Mouse (Mus musculus): ENCODE data around the gene Bckdhb. TPM values are rescaled to one million over a fixed set of nuclear protein-coding genes. Genes with fewer than 3 reads are reported as not detected.
"Not testable (repeated sequence)": the region's sequence is repeated elsewhere in the genome, so short reads cannot be mapped to it uniquely, and the experiment has no call there.

The Bckdhb gene
- total and polyA plus RNA-seq, 3 experiments, result 13.2 to 27.6 (median 24.2) TPM

- TF ChIP-seq TAL1 (conservative IDR thresholded peaks at IDR 0.05; ENCODE audit: low read depth, low read length) (no peak), CTCF (IDR thresholded peaks at IDR 0.05; ENCODE audit: low read depth, low read length) (no peak), POLR2AphosphoS5 (IDR thresholded peaks at IDR 0.05; ENCODE audit: insufficient replicate concordance, low read depth, low read length) (no peak), GATA2 (IDR thresholded peaks at IDR 0.05; ENCODE audit: borderline replicate concordance, low read depth, low read length) (no peak), GATA1 (IDR thresholded peaks at IDR 0.05; ENCODE audit: borderline replicate concordance, low read length) (no peak)
- peaks cover 5% of the 10 kb centered on the region for H3K36me3 ChIP-seq (replicated peaks)
- no peak for DNase-seq (ENCODE audit: low spot score)
- no peaks in the 10 kb centered on the region for H3K9me3 ChIP-seq (replicated peaks)
- H3K27me3 ChIP-seq (ENCODE audit: insufficient read depth, low read length), result peaks cover 14% of the 10 kb centered on the region; the same call in 1 of the 2 replicates
- peaks cover 8% of the 10 kb centered on the region for H3K4me1 ChIP-seq (ENCODE audit: insufficient read depth, low read depth, low read length)
- ATAC-seq (ENCODE audit: extremely low read depth, insufficient number of reproducible peaks, low FRiP score, poor library complexity, severe bottlenecking), result no peak
- H3K4me3 ChIP-seq (ENCODE audit: low read depth, low read length), result peak overlapping the region; percentile 87; the same call in 1 of the 2 replicates
Observed at GRCm38 (mm10) chr9:83924356-83924755, 589 bp upstream of the Bckdhb start.

GRCm38 (mm10) chr9:83925688-83926041 lies 720 bp downstream of the Bckdhb start:
- H3K4me3 ChIP-seq (ENCODE audit: low read depth, low read length), result peak overlapping the region; percentile 87; the same call in 1 of the 2 replicates
- H3K4me1 ChIP-seq (ENCODE audit: insufficient read depth, low read depth, low read length), result peaks cover 8% of the 10 kb centered on the region
- H3K9me3 ChIP-seq (replicated peaks), result no peaks in the 10 kb centered on the region
- peaks cover 5% of the 10 kb centered on the region for H3K36me3 ChIP-seq (replicated peaks)
- ATAC-seq (ENCODE audit: extremely low read depth, insufficient number of reproducible peaks, low FRiP score, poor library complexity, severe bottlenecking) (no peak), DNase-seq (ENCODE audit: low spot score) (no peak)
- H3K27me3 ChIP-seq (ENCODE audit: insufficient read depth, low read length), result peaks cover 8% of the 10 kb centered on the region; the same call in 1 of the 2 replicates
- TF ChIP-seq GATA2 (IDR thresholded peaks at IDR 0.05; ENCODE audit: borderline replicate concordance, low read depth, low read length), result no peak
- no peak for TF ChIP-seq GATA1 (IDR thresholded peaks at IDR 0.05; ENCODE audit: borderline replicate concordance, low read length)
- no peak for TF ChIP-seq CTCF (IDR thresholded peaks at IDR 0.05; ENCODE audit: low read depth, low read length)
- no peak for TF ChIP-seq TAL1 (conservative IDR thresholded peaks at IDR 0.05; ENCODE audit: low read depth, low read length)
- TF ChIP-seq POLR2AphosphoS5 (IDR thresholded peaks at IDR 0.05; ENCODE audit: insufficient replicate concordance, low read depth, low read length), result no peak

- ATAC-seq (ENCODE audit: extremely low read depth, insufficient number of reproducible peaks, low FRiP score, poor library complexity, severe bottlenecking) (no peak), DNase-seq (ENCODE audit: low spot score) (no peak)
- H3K4me3 ChIP-seq (ENCODE audit: low read depth, low read length), result no peak overlapping the region
- H3K36me3 ChIP-seq (replicated peaks), result peaks cover 5% of the 10 kb centered on the region
- peaks cover 5% of the 10 kb centered on the region; the same call in 1 of the 2 replicates for H3K27me3 ChIP-seq (ENCODE audit: insufficient read depth, low read length)
- no peak for TF ChIP-seq GATA1 (IDR thresholded peaks at IDR 0.05; ENCODE audit: borderline replicate concordance, low read length)
- TF ChIP-seq CTCF (IDR thresholded peaks at IDR 0.05; ENCODE audit: low read depth, low read length), result no peak
- peaks cover 8% of the 10 kb centered on the region for H3K4me1 ChIP-seq (ENCODE audit: insufficient read depth, low read depth, low read length)
- H3K9me3 ChIP-seq (replicated peaks), result no peaks in the 10 kb centered on the region
Observed at GRCm38 (mm10) chr9:83926302-83926701, 1.4 kb downstream of the Bckdhb start.

DNA sequence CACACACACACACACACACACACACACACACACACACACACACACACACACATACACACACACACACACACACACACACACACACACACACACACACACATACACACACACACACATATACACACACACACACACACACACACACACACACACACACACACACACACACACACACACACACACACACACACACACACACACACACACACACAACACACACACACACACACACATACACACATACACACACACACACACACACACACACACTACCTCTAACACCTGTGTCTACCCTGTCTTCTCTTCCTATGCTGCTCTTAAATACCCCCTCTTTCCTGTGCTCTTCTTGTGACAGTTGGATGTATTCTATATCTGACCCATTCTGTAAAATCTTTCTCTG lies 14.6 kb downstream of the Bckdhb start:
- H3K4me3 ChIP-seq (ENCODE audit: low read depth, low read length); ATAC-seq (ENCODE audit: extremely low read depth, insufficient number of reproducible peaks, low FRiP score, poor library complexity, severe bottlenecking); H3K9me3 ChIP-seq (replicated peaks); H3K36me3 ChIP-seq (replicated peaks); DNase-seq (ENCODE audit: low spot score); H3K4me1 ChIP-seq (ENCODE audit: insufficient read depth, low read depth, low read length); H3K27me3 ChIP-seq (ENCODE audit: insufficient read depth, low read length): not testable (repeated sequence)

DNA sequence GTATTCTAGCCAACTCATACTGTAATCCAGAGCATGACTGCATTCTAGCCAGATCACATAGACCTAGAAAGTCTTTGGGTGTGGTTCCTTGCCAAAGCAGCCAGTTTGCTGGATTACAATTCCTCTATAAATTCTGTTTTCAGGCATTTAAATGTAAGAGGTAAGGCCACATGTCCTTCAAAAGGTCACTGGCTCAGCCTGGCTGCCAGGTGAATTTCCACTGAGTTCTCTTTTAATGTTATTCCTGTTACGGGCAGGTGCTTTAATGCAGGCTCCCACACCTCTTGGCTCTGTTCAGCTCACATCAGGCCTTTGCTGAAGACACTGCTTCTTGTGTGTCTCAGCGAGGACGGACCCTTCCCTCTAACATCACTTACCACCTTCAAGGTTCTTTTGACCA lies 15.1 kb downstream of the Bckdhb start:
- Histone ChIP-seq H3K36me3 (replicated peaks) (no peaks in the 10 kb centered on the region), H3K4me3 (ENCODE audit: low read depth, low read length) (no peak overlapping the region), H3K9me3 (replicated peaks) (no peaks in the 10 kb centered on the region), H3K4me1 (ENCODE audit: insufficient read depth, low read depth, low read length) (no peaks in the 10 kb centered on the region), H3K27me3 (ENCODE audit: insufficient read depth, low read length) (no peaks in the 10 kb centered on the region)
- DNase-seq (ENCODE audit: low spot score) (no peak), ATAC-seq (ENCODE audit: extremely low read depth, insufficient number of reproducible peaks, low FRiP score, poor library complexity, severe bottlenecking) (no peak)
- TF ChIP-seq GATA2 (IDR thresholded peaks at IDR 0.05; ENCODE audit: borderline replicate concordance, low read depth, low read length), result no peak
- TF ChIP-seq TAL1 (conservative IDR thresholded peaks at IDR 0.05; ENCODE audit: low read depth, low read length), result no peak
- no peak for TF ChIP-seq POLR2AphosphoS5 (IDR thresholded peaks at IDR 0.05; ENCODE audit: insufficient replicate concordance, low read depth, low read length)
- TF ChIP-seq GATA1 (IDR thresholded peaks at IDR 0.05; ENCODE audit: borderline replicate concordance, low read length), result no peak
- no peak for TF ChIP-seq CTCF (IDR thresholded peaks at IDR 0.05; ENCODE audit: low read depth, low read length)

GRCm38 (mm10) chr9:83940537-83941363 lies 15.8 kb downstream of the Bckdhb start:
- H3K27me3 ChIP-seq (ENCODE audit: insufficient read depth, low read length), result no peaks in the 10 kb centered on the region
- DNase-seq (ENCODE audit: low spot score) (no peak), ATAC-seq (ENCODE audit: extremely low read depth, insufficient number of reproducible peaks, low FRiP score, poor library complexity, severe bottlenecking) (no peak)
- TF ChIP-seq CTCF (IDR thresholded peaks at IDR 0.05; ENCODE audit: low read depth, low read length) (no peak), GATA2 (IDR thresholded peaks at IDR 0.05; ENCODE audit: borderline replicate concordance, low read depth, low read length) (no peak), POLR2AphosphoS5 (IDR thresholded peaks at IDR 0.05; ENCODE audit: insufficient replicate concordance, low read depth, low read length) (no peak), TAL1 (conservative IDR thresholded peaks at IDR 0.05; ENCODE audit: low read depth, low read length) (no peak), GATA1 (IDR thresholded peaks at IDR 0.05; ENCODE audit: borderline replicate concordance, low read length) (no peak)
- no peak overlapping the region for H3K4me3 ChIP-seq (ENCODE audit: low read depth, low read length)
- H3K36me3 ChIP-seq (replicated peaks), result no peaks in the 10 kb centered on the region
- no peaks in the 10 kb centered on the region for H3K4me1 ChIP-seq (ENCODE audit: insufficient read depth, low read depth, low read length)
- H3K9me3 ChIP-seq (replicated peaks), result no peaks in the 10 kb centered on the region
